Mouse (Mus musculus) gonadal fat pad, adult 2 months (tissue): ENCODE measurements at regions not wholly inside any gene's neighbourhood (a gene's known extent, or its start where the extent isn't known, plus 50 kb on each side); places are given as distances from the start of the nearest gene placed in this dataset.
"Not testable (repeated sequence)": the region's sequence is repeated elsewhere in the genome, so short reads cannot be mapped to it uniquely, and the experiment has no call there.

ENCODE experiments used
- DNase-seq: peaks from one replicate; pipeline ENCODE4 v3.0.0-alpha.2; 2012; ENCODE audit warnings: low read depth

- no peak for DNase-seq
Observed at GRCm38 (mm10) chr16:30799699-30800483, 200.4 kb downstream of the Fam43a start.

- no peak for DNase-seq
Observed at GRCm38 (mm10) chr16:30804018-30804417, 204.5 kb downstream of the Fam43a start.

- DNase-seq = not testable (repeated sequence)
Observed at GRCm38 (mm10) chr16:30806206-30806605, 206.7 kb downstream of the Fam43a start.

- no peak for DNase-seq
Observed at GRCm38 (mm10) chr16:30818541-30819120, 219.1 kb downstream of the Fam43a start.

- DNase-seq = no peak
Observed at GRCm38 (mm10) chr16:30819342-30819741, 219.8 kb downstream of the Fam43a start.

GRCm38 (mm10) chr16:30820234-30820633, 220.7 kb downstream of the Fam43a start:
- no peak for DNase-seq

GRCm38 (mm10) chr16:30820761-30821160, 221.2 kb downstream of the Fam43a start:
- DNase-seq = no peak

GRCm38 (mm10) chr16:30821191-30821910, 221.8 kb downstream of the Fam43a start:
- DNase-seq = no peak

GRCm38 (mm10) chr16:30821911-30822578, 222.5 kb downstream of the Fam43a start:
- DNase-seq = no peak

GRCm38 (mm10) chr16:30826128-30826527, 226.6 kb downstream of the Fam43a start:
- DNase-seq = no peak

GRCm38 (mm10) chr16:30827901-30828608, 228.5 kb downstream of the Fam43a start:
- peak; percentile 93 for DNase-seq

- no peak for DNase-seq
Observed at GRCm38 (mm10) chr16:30834561-30834960, 235.0 kb downstream of the Fam43a start.

- no peak for DNase-seq
Observed at GRCm38 (mm10) chr16:30835678-30836077, 236.2 kb downstream of the Fam43a start.

- DNase-seq = no peak
Observed at GRCm38 (mm10) chr16:30842831-30843230, 238.4 kb downstream of the Xxylt1 start.

GRCm38 (mm10) chr16:30852595-30852994, 228.6 kb downstream of the Xxylt1 start:
- peak; percentile 85 for DNase-seq

GRCm38 (mm10) chr16:30854716-30855115, 226.5 kb downstream of the Xxylt1 start:
- DNase-seq = no peak

GRCm38 (mm10) chr16:30857656-30858055, 223.6 kb downstream of the Xxylt1 start:
- DNase-seq = no peak

GRCm38 (mm10) chr16:30869136-30869909, 211.9 kb downstream of the Xxylt1 start:
- DNase-seq = no peak

- DNase-seq = no peak
Observed at GRCm38 (mm10) chr16:30870110-30870509, 211.1 kb downstream of the Xxylt1 start.

GRCm38 (mm10) chr16:30870676-30871075, 210.6 kb downstream of the Xxylt1 start:
- DNase-seq = no peak

GRCm38 (mm10) chr16:30872147-30872546, 209.1 kb downstream of the Xxylt1 start:
- no peak for DNase-seq
